Mouse (Mus musculus) gastrocnemius, postnatal 10 days (tissue): ENCODE measurements around the gene Olfr657. TPM values are rescaled to one million over a fixed set of nuclear protein-coding genes. Genes with fewer than 3 reads are reported as not detected.

Experiments used
- DNase-seq: peaks from one replicate; pipeline ENCODE4 v3.0.0; 2021; ENCODE audit warnings: mixed read lengths
- long read RNA-seq, 2 experiments: library from polyadenylated mRNA; stranded (forward); transcript quantifications; one replicate each; pipeline ENCODE4 v2.0.0; 2021
- total RNA-seq, 2 experiments: library from RNA; stranded (reverse); gene quantifications; 2 replicates each; pipeline ENCODE4 v1.2.3; 2021

The Olfr657 gene
- not detected for total RNA-seq
- long read RNA-seq, experiment 1 = 0 reads
- long read RNA-seq, experiment 2 = 0 reads

GRCm38 (mm10) chr7:104624494-104624893 is at the start of gene Olfr657:
Gene Olfr657, plus strand, starts transcription at chr7:104624794.
- no peak for DNase-seq

- DNase-seq = no peak
Observed at GRCm38 (mm10) chr7:104577014-104577413, 47.6 kb upstream of the Olfr657 start, which contains the start of gene Olfr653. Gene Olfr653, plus strand, starts transcription at chr7:104577314.

DNA sequence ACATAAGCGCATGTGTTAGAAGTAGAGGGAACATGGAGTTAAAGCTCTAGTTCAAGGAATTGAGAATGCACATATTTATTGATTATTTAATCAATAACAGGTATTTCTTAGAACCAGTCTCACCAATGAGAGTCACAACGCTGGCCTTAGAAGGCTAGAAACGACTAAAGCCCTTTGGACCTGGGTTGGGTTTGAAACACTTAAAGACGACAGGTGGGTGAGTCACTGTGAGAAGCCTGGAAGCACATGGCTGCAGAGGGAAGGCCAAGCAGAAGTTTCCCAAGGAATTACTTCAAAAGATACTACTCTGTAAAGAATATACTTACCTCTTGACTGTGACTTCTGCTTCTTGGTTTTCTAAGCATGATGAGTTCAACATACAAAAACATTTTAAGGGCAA is 43.7 kb upstream of the Olfr657 start:
- DNase-seq = no peak

DNA sequence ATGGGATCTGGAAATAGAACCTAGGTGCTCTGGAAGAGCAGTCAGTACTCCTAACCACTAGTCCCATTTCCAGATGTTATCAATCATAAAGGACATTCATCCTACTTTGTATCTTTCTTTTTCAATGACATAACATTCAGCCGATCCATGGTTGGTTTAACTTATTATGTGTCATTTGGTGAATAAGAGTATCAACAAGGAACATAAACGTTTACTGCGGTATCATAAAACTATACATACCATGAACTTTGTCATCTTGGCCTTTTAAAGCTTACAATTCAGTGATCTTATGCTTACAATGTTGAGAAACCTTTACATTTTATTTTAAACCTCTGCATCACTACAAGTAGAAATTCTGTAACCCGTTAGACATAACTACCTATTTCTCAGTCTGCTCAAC is 43.2 kb upstream of the Olfr657 start:
- DNase-seq = no peak

DNA sequence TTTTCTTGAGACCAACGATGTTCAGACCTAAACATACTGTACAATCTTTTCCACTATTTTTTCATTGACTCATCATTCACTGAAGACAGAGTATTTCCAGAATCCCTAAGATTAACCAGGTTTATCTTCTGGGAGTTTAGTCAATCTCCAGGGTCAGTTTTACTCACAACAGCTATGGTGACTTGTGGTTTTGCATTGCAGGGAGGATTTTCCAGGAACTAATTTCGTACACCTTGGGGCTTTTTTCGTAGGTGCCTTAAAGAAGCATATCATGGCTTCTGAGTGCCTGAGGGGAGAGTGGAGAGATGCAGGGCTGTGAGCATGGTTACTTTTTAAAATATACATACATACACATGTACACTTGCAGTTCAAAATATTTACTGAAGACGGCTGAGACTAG is 37.9 kb upstream of the Olfr657 start, which contains the start of gene Olfr654:
Olfr654 (plus strand) TSS at position 301 of the 400 bp plus-strand sequence.
- DNase-seq = no peak

DNA sequence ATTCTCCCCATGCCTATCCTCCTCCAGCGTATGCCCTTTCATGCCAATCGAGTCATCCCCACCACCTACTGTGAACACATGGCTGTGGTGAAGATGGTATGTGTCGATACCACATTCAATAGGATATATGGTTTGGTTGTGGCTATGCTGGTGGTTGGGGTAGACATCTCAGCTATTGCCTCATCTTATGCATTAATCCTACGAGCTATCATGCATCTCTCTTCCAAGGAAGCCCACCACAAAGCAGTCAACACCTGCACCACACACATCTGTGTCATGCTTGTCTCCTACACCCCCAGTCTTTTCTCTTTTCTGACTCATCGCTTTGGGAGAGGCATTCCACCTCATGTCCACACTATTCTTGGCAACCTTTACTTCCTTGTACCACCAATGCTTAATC is 36.3 kb upstream of the Olfr657 start:
- DNase-seq = no peak

DNA sequence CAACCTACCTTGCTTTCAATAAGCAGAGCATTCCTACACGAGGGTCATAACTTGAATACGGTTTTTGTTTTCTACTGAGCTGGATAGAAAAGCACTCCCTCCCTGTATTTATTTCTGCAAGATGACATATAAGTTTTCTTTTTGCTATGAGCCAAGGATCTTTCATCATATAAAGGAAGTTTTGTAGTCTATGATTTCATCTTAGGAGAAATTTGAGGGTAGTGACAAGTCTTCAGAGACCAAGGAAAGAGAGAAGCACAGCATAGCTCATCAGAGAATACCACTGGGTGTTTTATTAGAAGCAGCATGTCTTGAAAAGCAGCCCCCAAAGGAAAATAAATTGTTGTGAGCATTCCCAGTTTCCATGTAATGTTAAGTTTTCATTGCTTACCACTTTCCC is 22.9 kb upstream of the Olfr657 start, which contains the start of gene Olfr655:
Olfr655 (minus strand) TSS at position 101 of the 400 bp plus-strand sequence.
- no peak for DNase-seq

- peak; percentile 8 for DNase-seq
Observed at GRCm38 (mm10) chr7:104603173-104603572, 21.4 kb upstream of the Olfr657 start.

- DNase-seq = no peak
Observed at GRCm38 (mm10) chr7:104604727-104605126, 19.9 kb upstream of the Olfr657 start.

DNA sequence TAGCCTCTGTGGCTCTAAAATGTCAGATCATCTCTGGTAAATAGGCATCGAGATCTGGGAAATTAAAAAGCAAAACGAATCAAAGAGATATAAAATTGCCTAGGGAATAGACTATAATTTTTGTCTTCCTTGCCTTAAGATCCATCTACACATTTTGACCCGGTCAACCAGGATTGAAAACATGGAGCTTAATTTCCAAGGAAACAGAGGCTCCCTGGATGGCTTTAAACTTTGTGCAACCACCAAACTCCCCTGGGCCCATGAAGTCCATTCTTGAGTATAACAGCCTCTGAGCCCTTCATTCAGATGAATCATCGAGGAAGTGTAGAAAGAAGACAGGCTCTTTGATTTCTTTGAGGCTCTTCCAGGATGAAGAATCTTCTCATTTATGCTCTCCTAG is 10.9 kb upstream of the Olfr657 start, which contains the start of gene Olfr656:
Olfr656 (plus strand) TSS at position 301 of the 400 bp plus-strand sequence.
- DNase-seq = no peak

DNA sequence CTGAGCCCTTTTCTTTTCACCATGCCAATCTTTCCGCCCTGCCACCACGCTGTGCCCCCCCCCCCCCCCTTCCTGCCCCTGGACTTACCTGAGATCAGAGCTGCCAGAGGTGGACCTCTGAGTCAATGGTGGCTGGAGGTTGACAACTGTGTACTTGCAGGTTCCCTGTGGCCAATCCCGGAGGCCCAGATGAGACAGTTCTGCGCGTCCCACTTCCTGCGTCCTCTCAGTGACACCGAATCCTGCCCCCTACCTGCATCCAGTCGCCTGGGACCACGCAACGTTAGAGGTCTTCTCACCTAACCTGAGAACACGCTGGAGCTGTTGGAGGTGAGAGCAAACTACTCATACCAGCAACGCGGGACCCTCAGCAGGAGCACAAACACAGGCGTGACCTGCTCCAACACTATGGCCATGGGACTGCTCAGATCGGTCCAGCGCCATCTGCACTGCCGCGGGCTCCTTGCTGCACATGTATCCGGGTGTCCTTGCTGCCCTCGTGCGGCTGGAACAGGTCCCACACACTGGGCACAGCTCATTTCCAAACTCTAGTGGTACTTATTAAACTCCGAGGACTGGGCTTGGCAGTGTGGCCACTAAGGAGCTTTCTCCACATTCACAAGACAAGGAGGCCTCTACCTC is 22.4 kb downstream of the Olfr657 start, which contains the start of gene Olfr658:
Olfr658 (minus strand) TSS at position 465 of the 642 bp plus-strand sequence.
- DNase-seq = no peak

- no peak for DNase-seq
Observed at GRCm38 (mm10) chr7:104666453-104666852, 41.9 kb downstream of the Olfr657 start, which contains the start of gene Olfr659. Gene Olfr659, plus strand, starts transcription at chr7:104666753.

GRCm38 (mm10) chr7:104686201-104686600 is 61.6 kb downstream of the Olfr657 start, which contains the start of gene Olfr661:
Gene Olfr661, plus strand, starts transcription at chr7:104686501.
- DNase-seq = no peak

Other genes starting within 250 kb of the Olfr657 start
- not detected for gene Trim30c, start 224.0 kb upstream of the Olfr657 start, total RNA-seq
- 1 to 10 TPM in 1 of 2 experiments, under 1 TPM in 1; 0.82 to 1.3 TPM for gene Trim30a, start 159.6 kb upstream of the Olfr657 start, total RNA-seq
- gene Trim30d, start 116.9 kb upstream of the Olfr657 start, total RNA-seq = under 1 TPM; 0.38 to 0.90 TPM
- gene Olfr651, start 74.7 kb upstream of the Olfr657 start, total RNA-seq = not detected
- not detected for gene Olfr652, start 63.9 kb upstream of the Olfr657 start, total RNA-seq
- gene Olfr653, start 47.5 kb upstream of the Olfr657 start, total RNA-seq = not detected
- not detected for gene Olfr654, start 37.8 kb upstream of the Olfr657 start, total RNA-seq
- gene Olfr655, start 23.0 kb upstream of the Olfr657 start, total RNA-seq = not detected
- gene Olfr656, start 10.8 kb upstream of the Olfr657 start, total RNA-seq = not detected
- gene Olfr658, start 22.5 kb downstream of the Olfr657 start, total RNA-seq = not detected
- gene Olfr659, start 42.0 kb downstream of the Olfr657 start, total RNA-seq = not detected
- not detected for gene Olfr661, start 61.7 kb downstream of the Olfr657 start, total RNA-seq
- gene Usp17le, start 152.7 kb downstream of the Olfr657 start, total RNA-seq = not detected
- gene Usp17lb, start 217.8 kb downstream of the Olfr657 start, total RNA-seq = not detected
- gene Usp17la, start 232.2 kb downstream of the Olfr657 start, total RNA-seq = not detected